Comparison of ENCODE assay signal across 8 mouse cellular contexts in the genomic region with DNA sequence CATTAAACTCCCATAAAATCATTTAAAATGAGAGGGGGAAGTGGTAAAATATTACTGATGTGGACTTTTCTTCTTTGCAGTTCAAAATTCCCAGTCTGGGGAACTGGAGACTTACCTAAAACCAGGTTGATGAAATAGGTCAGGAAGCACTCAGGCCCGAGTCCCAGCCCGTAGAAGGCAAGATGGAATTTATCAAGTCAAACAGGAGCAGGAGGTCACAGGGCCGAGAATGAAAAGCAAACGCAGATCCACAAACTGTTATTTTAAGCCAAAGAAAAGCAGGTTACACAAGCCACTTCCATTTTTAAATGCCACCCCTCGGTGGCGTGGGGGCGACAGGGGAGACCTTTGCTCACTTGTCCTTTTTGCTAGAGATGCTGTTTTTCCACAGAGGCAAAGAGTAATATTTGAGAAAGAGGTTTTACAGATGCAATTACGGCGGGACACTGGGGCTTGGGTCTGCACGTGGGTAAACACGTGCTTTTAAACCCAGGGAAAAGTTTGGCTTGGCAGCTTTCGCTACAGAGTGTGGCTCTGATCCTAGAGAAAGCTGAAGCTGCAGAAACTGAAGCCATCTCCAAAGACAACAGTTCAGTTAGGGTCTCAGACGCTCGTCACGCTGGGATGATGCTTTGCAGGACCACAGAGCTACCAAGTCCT.
DNase-seq lines count a peak whose midpoint lies in the region; ATAC-seq and TF ChIP-seq lines count a peak whose summit lies in the region.

No protein-coding gene starts in this region.

- WGBS in midbrain, embryonic 11.5 days, result 73% methylated on average over 15 of the region's 15 CpGs
- WGBS in midbrain, embryonic 16.5 days, result 81% methylated on average over 15 of the region's 15 CpGs
- 26% methylated on average over 15 of the region's 15 CpGs for WGBS in embryonic facial prominence, embryonic 14.5 days
- 74% methylated on average over 15 of the region's 15 CpGs for WGBS in hindbrain, postnatal 0 days

- H3K4me1 ChIP-seq in midbrain, embryonic 11.5 days (ENCODE audit: control insufficient read depth, insufficient read depth, low read length), result no peaks in the 10 kb centered on the region
- no peaks in the 10 kb centered on the region for H3K4me1 ChIP-seq in midbrain, embryonic 16.5 days (ENCODE audit: control insufficient read depth, insufficient read depth, low read length)
- H3K4me1 ChIP-seq in embryonic facial prominence, embryonic 14.5 days (ENCODE audit: control insufficient read depth, insufficient read depth, low read length), result 0 out of 2 replicates have a peak, but pooled peaks cover 3% of the 10 kb centered on the region
- H3K4me1 ChIP-seq in hindbrain, postnatal 0 days (ENCODE audit: insufficient read depth, low read length), result no peaks in the 10 kb centered on the region

- peak; percentile 85 for DNase-seq in midbrain, embryonic 11.5 days (ENCODE audit: low spot score, missing footprints)
- peak; percentile 79 for DNase-seq in embryonic facial prominence, embryonic 14.5 days (ENCODE audit: low spot score)
- peak; percentile 52 for DNase-seq in kidney, adult 18-20 months
- DNase-seq in lung, postnatal 10 days, result peak; percentile 34
- no peak for DNase-seq in right cerebral cortex, adult 2 months (ENCODE audit: low spot score in 2 of 2)
- DNase-seq in hindbrain, postnatal 0 days (ENCODE audit: low spot score), result no peak
- DNase-seq in urinary bladder, postnatal 10 days (ENCODE audit: low spot score), result no peak

- ATAC-seq in midbrain, embryonic 11.5 days (ENCODE audit: low FRiP score), result no peak
- no peak for ATAC-seq in midbrain, embryonic 16.5 days
- peak; percentile 37; the same call in 1 of the 2 replicates for ATAC-seq in embryonic facial prominence, embryonic 14.5 days (ENCODE audit: low read depth)
- no peak for ATAC-seq in hindbrain, postnatal 0 days

- no peak overlapping the region for H3K9ac ChIP-seq in midbrain, embryonic 11.5 days (ENCODE audit: low read length)
- H3K9ac ChIP-seq in midbrain, embryonic 16.5 days (ENCODE audit: low read depth, low read length), result no peak overlapping the region
- no peak overlapping the region for H3K9ac ChIP-seq in embryonic facial prominence, embryonic 14.5 days (ENCODE audit: low read depth, low read length)
- H3K9ac ChIP-seq in hindbrain, postnatal 0 days (replicated peaks; ENCODE audit: low read length), result no peak overlapping the region

- no peaks in the 10 kb centered on the region for H3K27me3 ChIP-seq in midbrain, embryonic 11.5 days (ENCODE audit: control insufficient read depth, insufficient read depth, low read length)
- H3K27me3 ChIP-seq in midbrain, embryonic 16.5 days (ENCODE audit: control insufficient read depth, insufficient read depth, low read depth, low read length), result no peaks in the 10 kb centered on the region
- H3K27me3 ChIP-seq in embryonic facial prominence, embryonic 14.5 days (replicated peaks; ENCODE audit: control insufficient read depth, insufficient read depth, low read length), result no peaks in the 10 kb centered on the region
- H3K27me3 ChIP-seq in hindbrain, postnatal 0 days (ENCODE audit: insufficient read depth, low read length), result no peaks in the 10 kb centered on the region

- no peak overlapping the region for H3K27ac ChIP-seq in midbrain, embryonic 11.5 days (ENCODE audit: low read depth, low read length)
- no peak overlapping the region for H3K27ac ChIP-seq in midbrain, embryonic 16.5 days (ENCODE audit: low read length)
- H3K27ac ChIP-seq in embryonic facial prominence, embryonic 14.5 days (replicated peaks; ENCODE audit: low read depth, low read length), result no peak overlapping the region
- H3K27ac ChIP-seq in hindbrain, postnatal 0 days, result no peak overlapping the region

- H3K9me3 ChIP-seq in midbrain, embryonic 11.5 days (ENCODE audit: control insufficient read depth, low read length), result no peaks in the 10 kb centered on the region
- H3K9me3 ChIP-seq in midbrain, embryonic 16.5 days (replicated peaks; ENCODE audit: control insufficient read depth, low read length, poor library complexity, severe bottlenecking), result no peaks in the 10 kb centered on the region
- no peaks in the 10 kb centered on the region for H3K9me3 ChIP-seq in embryonic facial prominence, embryonic 14.5 days (ENCODE audit: control insufficient read depth, low read length)
- H3K9me3 ChIP-seq in hindbrain, postnatal 0 days (ENCODE audit: low read length), result no peaks in the 10 kb centered on the region

- no peaks in the 10 kb centered on the region for H3K36me3 ChIP-seq in midbrain, embryonic 11.5 days (ENCODE audit: control insufficient read depth, insufficient read depth, low read length)
- no peaks in the 10 kb centered on the region for H3K36me3 ChIP-seq in midbrain, embryonic 16.5 days (ENCODE audit: control insufficient read depth, insufficient read depth, low read length)
- H3K36me3 ChIP-seq in embryonic facial prominence, embryonic 14.5 days (ENCODE audit: control insufficient read depth, insufficient read depth, low read length), result no peaks in the 10 kb centered on the region
- no peaks in the 10 kb centered on the region for H3K36me3 ChIP-seq in hindbrain, postnatal 0 days (ENCODE audit: insufficient read depth, low read length)

- H3K4me3 ChIP-seq in midbrain, embryonic 11.5 days (ENCODE audit: low read depth, low read length), result no peak overlapping the region
- no peak overlapping the region for H3K4me3 ChIP-seq in midbrain, embryonic 16.5 days (ENCODE audit: low read depth, low read length)
- no peak overlapping the region for H3K4me3 ChIP-seq in embryonic facial prominence, embryonic 14.5 days (ENCODE audit: low read depth, low read length)
- no peak overlapping the region for H3K4me3 ChIP-seq in hindbrain, postnatal 0 days (ENCODE audit: low read length)

- no peak overlapping the region for H3K4me2 ChIP-seq in midbrain, embryonic 11.5 days
- no peak overlapping the region for H3K4me2 ChIP-seq in midbrain, embryonic 16.5 days (ENCODE audit: low read length)
- H3K4me2 ChIP-seq in embryonic facial prominence, embryonic 14.5 days (ENCODE audit: low read depth, low read length), result peak overlapping the region; percentile 37
- no peak overlapping the region for H3K4me2 ChIP-seq in hindbrain, postnatal 0 days (ENCODE audit: low read depth, low read length)

- no peak for TF ChIP-seq CTCF in hindbrain, postnatal 0 days (IDR thresholded peaks at IDR 0.05; ENCODE audit: low read depth)

Comparison
In these comparisons a context has a peak if more than half of its experiments do, and no peak if none do; other contexts are left out.
1. DNase-seq: peak in midbrain, embryonic 11.5 days (single experiment), embryonic facial prominence, embryonic 14.5 days (single experiment), kidney, adult 18-20 months (single experiment) and lung, postnatal 10 days (single experiment); none in right cerebral cortex, adult 2 months (0 of 2), hindbrain, postnatal 0 days (single experiment) and urinary bladder, postnatal 10 days (single experiment).